Mouse (Mus musculus) B cell, adult (primary cell): ENCODE measurements around the gene Etv5. TPM values are rescaled to one million over a fixed set of nuclear protein-coding genes. Genes with fewer than 3 reads are reported as not detected.

ENCODE experiments used
- total RNA-seq: library from RNA; stranded (reverse); gene quantifications from 4 replicates; pipeline ENCODE4 v1.2.4, GENCODE M21; 2023; ENCODE audit not compliant: inconsistent age

Gene Etv5
- 9.4 to 12.8 TPM (median 11.6 TPM) in 4 replicates for total RNA-seq

DNA sequence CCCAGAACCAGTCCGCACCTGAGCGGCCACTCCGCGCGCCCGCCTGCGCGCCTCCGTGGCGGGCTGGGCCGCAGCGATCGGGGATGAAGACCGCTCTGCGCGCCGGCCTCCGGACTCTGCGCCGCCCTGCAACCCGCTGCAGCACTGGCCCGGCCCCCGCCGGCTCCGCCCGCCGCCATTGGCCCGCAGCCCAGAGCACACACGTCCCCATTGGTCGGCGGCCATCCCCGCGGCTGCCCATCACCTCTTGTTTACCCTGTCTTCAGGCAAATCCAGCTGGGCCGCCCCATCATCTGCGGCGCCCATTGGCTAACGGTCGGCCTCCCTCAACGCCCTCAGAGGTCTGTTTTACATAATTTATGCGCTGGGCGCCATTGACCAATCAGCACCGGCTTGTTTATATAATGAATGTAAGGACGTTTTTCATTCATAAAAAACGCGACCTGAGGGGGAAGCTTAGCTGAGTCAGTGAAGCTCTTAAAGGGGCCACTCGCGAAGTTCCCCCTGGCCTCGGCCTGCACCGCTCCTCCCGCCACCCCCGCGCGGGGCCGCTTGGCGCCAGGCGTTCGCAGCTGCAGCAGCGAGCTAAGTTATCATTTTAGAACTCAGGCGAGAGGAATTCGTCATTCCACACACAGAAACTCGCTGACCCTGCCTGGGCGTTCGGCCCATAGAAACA, at the start of gene Etv5:
Gene Etv5, minus strand, starts transcription at position 221 of the 679 bp plus-strand sequence.

Other genes with a start within 250 kb of the Etv5 start
- 503 to 548 TPM (median 545 TPM) in 4 replicates for gene Tra2b, start 173.7 kb downstream of the Etv5 start, total RNA-seq
- 0.12 to 0.84 TPM (median 0.64 TPM) in 4 replicates for gene Dgkg, start 217.5 kb upstream of the Etv5 start, total RNA-seq